Mouse (Mus musculus) Patski (cell line): ENCODE measurements around the gene Mrpl33. TPM values are rescaled to one million over a fixed set of nuclear protein-coding genes. Genes with fewer than 3 reads are reported as not detected.
"Not testable (repeated sequence)": the region's sequence is repeated elsewhere in the genome, so short reads cannot be mapped to it uniquely, and the experiment has no call there.

Experiments used
- ATAC-seq: fragments of 100-300 bp; one replicate; pipeline ENCODE4 v1.8.0; 2021
- CTCF ChIA-PET: fragments of 350-600 bp; sonication (Branson Sonifier 250); formaldehyde crosslinking; loops from one replicate; lab custom pipeline; 2022; ENCODE audit warnings: inconsistent platforms; lab: Charles Lee
- POLR2A ChIA-PET: fragments of 350-600 bp; sonication (Branson Sonifier 250); formaldehyde crosslinking; loops from one replicate; lab custom pipeline; 2022; ENCODE audit warnings: antibody characterized with exemption, inconsistent platforms; lab: Charles Lee
- DNase-seq: peaks from one replicate; pipeline ENCODE4 v3.0.0-alpha.2; 2011; ENCODE audit warnings: low read depth, low spot score
- H3K27me3 ChIP-seq: fragments of 371-371 bp; one replicate; pipeline ENCODE4 v1.5.1; 2021
- CTCF ChIP-seq: fragments of 100-300 bp; IDR thresholded peaks from one replicate; pipeline ENCODE4 v1.5.1; 2021
- in situ Hi-C: fragments of 300-500 bp; cut with MboI; formaldehyde crosslinking; loops from 3 replicates; pipeline ENCODE4 v1.11.1; 2018; ENCODE audit warnings: low pct_unique_long_range_greater_than_20kb, mixed read lengths
- polyA plus RNA-seq: library from polyadenylated mRNA; unstranded; gene quantifications from one replicate; pipeline ENCODE4 v1.2.3, GENCODE M21; 2021

The Mrpl33 gene
- polyA plus RNA-seq, 1 experiment from 2014 or later = 243 TPM

- no peak for TF ChIP-seq CTCF
- in situ Hi-C loops = loop anchor here (10.0 to 25.0 kb wide), 2 partner anchors 747 to 944 kb away; no protein-coding TSS in a partner anchor
- DNase-seq = peak; percentile 96
- ChIA-PET CTCF (interaction anchor here (1.1 to 8.1 kb wide), 15 partner anchors 9 to 901 kb away, joined by 3 to 83 read pairs (median 4); no protein-coding TSS in a partner anchor), POLR2A (interaction anchor here (0.7 to 4.8 kb wide), 8 partner anchors 9 to 570 kb away, joined by 3 to 22 read pairs (median 6); partner anchors contain the start of genes Babam2 and Rbks)
- ATAC-seq = peak; percentile 58
- no peaks in the 10 kb centered on the region for H3K27me3 ChIP-seq
Observed at GRCm38 (mm10) chr5:31567951-31568657, 28.6 kb upstream of the Mrpl33 start.

- DNase-seq = peak; percentile 93
- in situ Hi-C loops = loop anchor here (25.0 kb wide), 1 partner anchor 941 kb away; no protein-coding TSS in a partner anchor
- ChIA-PET POLR2A (interaction anchor here (1.0 to 2.0 kb wide), 5 partner anchors 9 to 60 kb away, joined by 3 to 10 read pairs (median 4); no protein-coding TSS in a partner anchor), CTCF (interaction anchor here (1.2 to 1.4 kb wide), 3 partner anchors 11 to 626 kb away, joined by 3 to 5 read pairs (median 4); no protein-coding TSS in a partner anchor)
- peak; percentile 62 for ATAC-seq
- TF ChIP-seq CTCF = no peak
- H3K27me3 ChIP-seq = no peaks in the 10 kb centered on the region
Observed at GRCm38 (mm10) chr5:31571023-31571608, 25.6 kb upstream of the Mrpl33 start.

GRCm38 (mm10) chr5:31573722-31574121 is 23.0 kb upstream of the Mrpl33 start:
- TF ChIP-seq CTCF = no peak
- DNase-seq = no peak
- in situ Hi-C loops = loop anchor here (25.0 kb wide), 1 partner anchor 939 kb away; no protein-coding TSS in a partner anchor
- ChIA-PET CTCF (interaction anchor here (1.0 to 1.6 kb wide), 4 partner anchors 9 to 30 kb away, joined by 3 to 5 read pairs (median 4); no protein-coding TSS in a partner anchor), POLR2A (no interaction called here)
- ATAC-seq = no peak
- no peaks in the 10 kb centered on the region for H3K27me3 ChIP-seq

- CTCF ChIA-PET = interaction anchor here (0.6 to 2.8 kb wide), 7 partner anchors 9 to 579 kb away, joined by 3 to 23 read pairs (median 3); no protein-coding TSS in a partner anchor
- no peaks in the 10 kb centered on the region for H3K27me3 ChIP-seq
- peak; percentile 99 for DNase-seq
- ATAC-seq = peak; percentile 99
- in situ Hi-C loops = loop anchor here (5.0 kb wide), 1 partner anchor 36 kb away; no protein-coding TSS in a partner anchor
- no peak for TF ChIP-seq CTCF
- POLR2A ChIA-PET = interaction anchor here (0.7 to 2.4 kb wide), 10 partner anchors 9 to 61 kb away, joined by 3 to 15 read pairs (median 4); no protein-coding TSS in a partner anchor
Observed at GRCm38 (mm10) chr5:31576539-31576975, 20.2 kb upstream of the Mrpl33 start.

GRCm38 (mm10) chr5:31581263-31581662 is 15.5 kb upstream of the Mrpl33 start:
- no peak for TF ChIP-seq CTCF
- DNase-seq (no peak), ATAC-seq (no peak)
- POLR2A ChIA-PET = interaction anchor here (1.1 to 4.5 kb wide), 3 partner anchors 14 to 44 kb away, joined by 3 to 19 read pairs (median 3); no protein-coding TSS in a partner anchor
- CTCF ChIA-PET = interaction anchor here (8.1 kb wide), 1 partner anchor 16 kb away, joined by 83 read pairs; no protein-coding TSS in a partner anchor
- in situ Hi-C loops = loop anchor here (5.0 kb wide), 1 partner anchor 116 kb away; the partner anchor contains the start of genes Babam2 and Rbks
- H3K27me3 ChIP-seq = no peaks in the 10 kb centered on the region

- ATAC-seq = no peak
- DNase-seq = no peak
- in situ Hi-C loops = loop anchor here (5.0 kb wide), 1 partner anchor 115 kb away; the partner anchor contains the start of genes Babam2 and Rbks
- ChIA-PET POLR2A (interaction anchor here (1.1 to 4.5 kb wide), 7 partner anchors 11 to 49 kb away, joined by 3 to 19 read pairs (median 5); no protein-coding TSS in a partner anchor), CTCF (interaction anchor here (1.2 to 8.1 kb wide), 5 partner anchors 8 to 25 kb away, joined by 5 to 83 read pairs (median 5); no protein-coding TSS in a partner anchor)
- no peak for TF ChIP-seq CTCF
- H3K27me3 ChIP-seq = no peaks in the 10 kb centered on the region
Observed at GRCm38 (mm10) chr5:31581932-31582331, 14.8 kb upstream of the Mrpl33 start.

- no peaks in the 10 kb centered on the region for H3K27me3 ChIP-seq
- CTCF ChIA-PET = interaction anchor here (0.9 to 8.1 kb wide), 10 partner anchors 12 to 554 kb away, joined by 3 to 83 read pairs (median 6); partner anchors contain the start of gene Mrpl33
- TF ChIP-seq CTCF = no peak
- POLR2A ChIA-PET = interaction anchor here (1.3 to 4.5 kb wide), 6 partner anchors 13 to 553 kb away, joined by 3 to 19 read pairs (median 6); partner anchors contain the start of gene Fosl2
- DNase-seq (peak; percentile 99), ATAC-seq (peak; percentile 91)
- in situ Hi-C loops = loop anchor here (5.0 kb wide), 1 partner anchor 114 kb away; the partner anchor contains the start of genes Babam2 and Rbks
Observed at GRCm38 (mm10) chr5:31583261-31583660, 13.5 kb upstream of the Mrpl33 start.

- no peaks in the 10 kb centered on the region for H3K27me3 ChIP-seq
- in situ Hi-C loops = no loop called here
Observed at GRCm38 (mm10) chr5:31585526-31585925, 11.2 kb upstream of the Mrpl33 start.

GRCm38 (mm10) chr5:31588016-31588415 is 8.7 kb upstream of the Mrpl33 start:
- CTCF ChIA-PET = interaction anchor here (0.7 to 2.0 kb wide), 2 partner anchors 10 to 14 kb away, joined by 3 to 8 read pairs; no protein-coding TSS in a partner anchor
- H3K27me3 ChIP-seq = no peaks in the 10 kb centered on the region
- DNase-seq (no peak), ATAC-seq (no peak)
- TF ChIP-seq CTCF = no peak
- POLR2A ChIA-PET = interaction anchor here (0.6 to 1.2 kb wide), 3 partner anchors 10 to 16 kb away, joined by 3 to 4 read pairs (median 4); no protein-coding TSS in a partner anchor
- in situ Hi-C loops = no loop called here

More at GRCm38 (mm10) chr5:31585526-31585925, 11.2 kb upstream of the Mrpl33 start:
- ChIA-PET POLR2A (interaction anchor here (1.1 to 4.5 kb wide), 4 partner anchors 18 to 613 kb away, joined by 3 to 19 read pairs (median 4); no protein-coding TSS in a partner anchor), CTCF (interaction anchor here (1.3 to 8.1 kb wide), 6 partner anchors 10 to 612 kb away, joined by 3 to 83 read pairs (median 8); no protein-coding TSS in a partner anchor)
- no peak for DNase-seq
- ATAC-seq = no peak
- TF ChIP-seq CTCF = no peak

GRCm38 (mm10) chr5:31588672-31589071 is 8.1 kb upstream of the Mrpl33 start:
- ATAC-seq, POLR2A ChIA-PET, in situ Hi-C loops, DNase-seq, H3K27me3 ChIP-seq: not testable (repeated sequence)
- CTCF ChIA-PET = interaction anchor here (0.9 to 2.0 kb wide), 2 partner anchors 9 to 21 kb away, joined by 3 to 8 read pairs; no protein-coding TSS in a partner anchor
